Mouse (Mus musculus): ENCODE results near the gene C1rl.
A peak's percentile ranks its signal among the peaks of the same experiment; 100 is the strongest.
"Not testable (repeated sequence)": the region's sequence is repeated elsewhere in the genome, so short reads cannot be mapped to it uniquely, and the experiment has no call there.

The C1rl gene

DNA sequence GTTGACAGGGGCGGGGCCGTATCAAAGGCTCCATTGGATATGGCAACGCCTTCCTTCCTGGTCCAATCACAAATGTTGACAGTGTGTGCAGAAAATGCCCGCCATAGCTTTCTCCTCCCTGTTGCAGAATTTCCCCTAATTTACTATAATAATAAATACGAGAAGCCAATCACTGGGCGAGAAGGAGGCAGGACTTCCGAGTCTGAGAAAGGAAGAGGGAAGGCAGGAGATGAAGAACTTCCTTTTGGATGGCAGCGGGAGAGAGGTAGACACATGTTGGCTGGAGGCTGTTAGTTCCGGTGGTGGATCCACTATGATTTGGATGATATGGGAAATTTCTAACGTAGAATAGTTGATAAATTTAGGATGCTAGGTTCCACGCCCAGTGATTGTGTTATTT lies 18.3 kb upstream of the C1rl start:
- no peak for DNase-seq

DNA sequence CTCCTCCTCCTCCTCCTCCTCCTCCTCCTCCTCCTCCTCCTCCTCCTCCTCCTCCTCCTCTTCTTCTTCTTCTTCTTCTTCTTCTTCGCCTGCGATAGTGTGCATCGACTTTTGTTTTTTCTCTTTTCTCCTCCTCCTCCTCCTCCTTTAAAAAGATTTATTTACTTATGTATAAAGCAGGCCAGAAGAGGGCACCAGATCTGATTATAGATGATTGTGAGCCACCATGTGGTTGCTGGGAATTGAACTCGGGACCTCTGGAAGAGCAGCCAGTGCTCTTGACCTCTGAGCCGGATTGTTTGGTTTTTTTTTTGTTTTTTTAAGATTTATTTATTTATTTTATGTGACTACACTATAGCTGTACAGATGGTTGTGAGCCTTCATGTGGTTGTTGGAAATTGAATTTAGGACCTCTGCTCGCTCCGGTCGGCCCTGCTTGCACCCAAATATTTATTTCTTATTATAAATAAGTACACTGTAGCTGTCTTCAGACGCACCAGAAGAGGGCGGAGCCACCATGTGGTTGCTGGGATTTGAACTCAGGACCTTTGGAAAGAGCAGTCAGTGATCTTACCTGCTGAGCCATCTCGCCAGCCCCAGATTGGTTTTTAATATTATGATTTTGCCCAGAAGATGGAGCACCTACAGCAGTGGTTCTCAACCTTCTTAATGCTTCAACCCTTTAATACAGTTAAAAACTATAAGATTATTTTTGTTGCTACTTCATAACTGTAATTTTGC lies 17.4 kb upstream of the C1rl start:
- DNase-seq, result not testable (repeated sequence)

DNA sequence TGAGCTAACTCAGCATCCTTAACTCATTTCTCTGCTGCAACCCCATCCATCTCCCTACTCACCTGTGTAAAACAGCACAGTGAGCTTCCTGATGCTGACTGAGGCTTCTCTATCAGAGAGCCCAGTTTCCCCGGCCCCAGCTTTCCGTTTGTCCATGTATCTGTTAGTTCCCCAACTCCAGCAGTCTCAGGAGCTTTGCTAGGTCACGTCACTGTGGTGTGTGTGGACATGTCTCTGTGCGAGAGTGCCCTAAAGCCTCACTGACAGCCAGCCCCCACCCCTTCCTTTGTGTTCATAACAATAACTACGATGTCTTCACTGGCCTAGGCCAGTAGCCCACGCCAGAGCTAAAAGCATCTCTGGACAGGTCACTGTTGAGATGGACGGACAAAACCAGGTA lies 16.7 kb upstream of the C1rl start:
- no peak for DNase-seq

DNA sequence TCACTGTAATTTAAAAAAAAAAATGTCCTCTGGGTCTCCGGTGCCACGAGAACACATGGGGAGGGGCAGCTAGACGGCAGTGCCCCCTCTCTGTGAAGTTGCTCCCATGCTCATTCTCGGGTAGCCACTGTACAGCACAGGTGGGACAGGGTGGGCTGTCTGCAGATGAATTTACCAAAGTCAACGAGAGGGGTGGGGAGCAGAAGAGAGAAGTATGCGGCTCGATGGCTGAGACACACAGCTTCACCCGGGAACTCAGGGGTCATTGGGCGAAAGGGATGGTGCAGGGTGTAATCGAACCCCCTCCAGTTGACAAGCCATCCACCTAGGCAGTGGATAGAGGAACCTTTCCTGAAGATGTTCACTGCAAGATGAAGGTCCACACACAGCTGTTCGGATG lies 16.1 kb upstream of the C1rl start:
- DNase-seq, result no peak

DNA sequence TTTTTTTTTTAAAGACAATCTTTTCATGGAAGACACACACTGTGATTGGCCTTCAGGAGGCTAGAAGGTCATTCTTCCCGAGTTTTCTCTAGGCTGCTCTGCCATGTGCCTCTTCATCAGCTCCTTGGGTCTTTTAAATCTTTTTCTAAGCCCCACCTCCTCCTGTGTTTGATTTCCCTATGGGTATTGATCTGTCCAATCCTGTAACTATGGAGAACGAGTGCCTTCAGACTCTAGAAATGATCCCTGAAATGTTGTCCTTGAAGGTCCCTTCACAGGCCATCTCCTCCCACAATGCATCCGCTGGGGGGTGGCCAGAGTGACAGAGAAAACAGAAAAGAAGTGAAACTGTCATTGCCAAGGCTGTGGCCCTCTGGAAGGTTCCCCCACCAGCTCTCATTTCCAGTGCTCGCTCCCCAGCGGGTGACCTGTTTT lies 15.7 kb upstream of the C1rl start:
- no peak for DNase-seq

DNA sequence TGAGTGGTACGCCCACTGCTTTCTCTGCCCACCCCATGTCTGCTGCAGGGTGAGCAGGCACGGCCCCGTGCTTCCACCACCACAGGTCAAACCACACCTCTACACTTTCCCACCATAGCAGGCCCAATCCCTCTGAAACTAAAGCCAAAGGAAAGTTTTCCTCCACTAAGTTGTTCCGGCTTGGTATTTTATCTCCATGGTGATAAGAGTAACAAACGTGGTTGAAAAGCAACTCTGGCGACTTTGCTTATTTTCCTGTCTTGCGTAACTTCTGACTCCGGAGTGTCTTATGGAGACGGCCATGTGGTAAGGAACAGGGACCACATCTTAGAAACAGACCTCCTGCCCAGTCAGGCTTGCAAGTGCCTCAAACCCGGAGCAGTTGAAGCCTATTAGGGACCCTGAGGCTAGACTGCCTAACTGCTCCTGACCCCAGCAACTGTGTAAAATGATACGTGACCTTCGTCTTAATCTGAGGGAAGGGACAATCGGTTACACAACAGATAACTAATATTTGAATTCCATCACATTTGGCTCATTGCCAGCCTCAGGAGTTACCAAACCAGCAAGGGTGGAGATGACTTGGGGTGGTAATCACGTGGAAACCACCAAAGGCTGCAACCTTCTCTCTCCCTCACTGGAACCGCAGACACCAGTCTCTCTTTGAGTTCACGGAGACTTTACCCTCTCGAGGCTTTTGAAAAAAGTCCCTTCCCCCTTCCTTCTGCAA lies 14.8 kb upstream of the C1rl start:
- no peak for DNase-seq

DNA sequence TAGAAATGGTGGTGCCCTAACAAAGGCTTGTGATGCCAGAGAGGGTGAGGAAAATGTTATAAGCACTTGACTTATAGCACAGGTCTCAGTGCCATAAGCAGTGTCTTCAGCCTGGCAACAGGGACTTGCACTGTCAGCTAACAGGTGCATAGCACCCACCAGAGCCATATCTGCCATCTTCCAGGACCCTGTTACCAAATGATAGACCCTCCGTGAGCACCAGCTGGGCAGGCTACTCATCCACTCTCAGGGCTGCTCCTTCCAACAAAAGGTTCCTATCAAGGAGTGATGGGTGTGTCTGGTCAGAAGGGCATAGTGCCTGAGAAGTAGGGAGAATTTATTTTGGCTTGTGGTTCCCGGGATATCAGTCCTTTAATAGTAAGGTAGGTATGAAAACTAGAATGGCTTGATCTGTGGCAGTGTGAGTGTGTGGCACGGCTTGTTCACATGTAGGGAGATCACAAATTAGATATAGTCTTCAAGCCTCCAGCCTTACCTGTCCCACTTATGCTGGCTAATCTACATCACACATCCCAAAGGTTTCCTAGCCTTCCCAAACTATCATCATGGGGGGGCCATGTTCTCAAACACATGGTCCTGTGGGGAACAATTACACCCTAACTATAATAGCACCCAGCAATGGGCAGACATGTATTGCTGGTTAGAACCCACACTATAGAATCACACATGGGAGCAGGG lies 13.9 kb upstream of the C1rl start:
- no peak for DNase-seq

DNA sequence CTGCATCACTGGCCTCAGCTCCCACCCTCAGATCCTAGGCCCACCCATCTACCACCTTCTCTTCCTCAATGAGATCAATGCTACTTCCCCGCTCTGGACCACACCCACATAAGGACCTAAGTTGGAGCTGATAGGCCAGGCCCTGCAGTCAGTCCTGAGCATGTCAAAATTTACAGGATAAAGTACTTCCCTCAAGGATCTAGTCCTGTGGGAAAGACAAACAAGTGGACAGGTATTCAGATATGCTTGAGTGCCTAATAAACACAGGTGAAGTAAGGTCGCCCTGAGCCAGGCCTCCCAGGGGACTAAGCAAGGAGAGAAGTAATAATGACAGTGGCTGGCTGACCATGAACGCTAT lies 13.4 kb upstream of the C1rl start:
- DNase-seq, result no peak

DNA sequence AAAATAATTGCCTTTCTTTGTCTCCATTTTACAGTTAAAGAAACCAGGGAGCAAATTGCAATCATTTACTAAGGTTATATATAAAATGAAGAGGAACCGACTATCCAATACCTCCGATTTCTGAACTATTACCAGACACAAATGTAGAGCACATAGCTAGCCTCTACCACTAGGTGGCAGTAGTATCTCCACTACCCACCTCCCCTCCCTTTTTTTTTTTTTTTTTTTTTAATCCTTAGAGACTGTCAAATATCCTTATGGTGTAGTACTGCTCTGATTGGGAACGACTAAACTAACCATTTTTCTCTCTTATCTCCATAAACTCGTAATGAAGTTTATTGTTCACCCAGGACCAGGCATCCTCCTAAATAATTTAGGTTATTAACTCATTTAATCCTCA lies 12.6 kb upstream of the C1rl start:
- DNase-seq, result peak; percentile 52 to 60

DNA sequence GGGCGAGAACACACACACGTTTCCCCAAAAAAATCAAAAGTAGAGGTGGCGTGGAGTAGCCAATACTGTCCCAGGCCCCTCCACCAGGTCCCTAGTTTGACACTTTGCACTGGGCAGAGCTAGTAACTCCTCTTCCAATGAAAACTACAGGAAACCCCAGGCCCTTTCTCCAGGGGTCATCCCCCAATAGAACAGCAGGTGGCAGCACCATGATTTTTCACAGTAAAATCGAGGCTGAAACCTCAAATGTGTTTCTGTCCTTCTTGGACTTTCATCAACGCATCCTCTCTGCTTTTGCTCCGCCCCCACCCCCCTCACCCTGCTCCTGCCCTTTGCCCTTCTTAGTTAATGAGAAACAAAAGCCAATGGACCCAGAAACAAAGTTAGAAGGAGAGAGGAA lies 11.3 kb upstream of the C1rl start:
- DNase-seq, result peak; percentile 60 to 75

DNA sequence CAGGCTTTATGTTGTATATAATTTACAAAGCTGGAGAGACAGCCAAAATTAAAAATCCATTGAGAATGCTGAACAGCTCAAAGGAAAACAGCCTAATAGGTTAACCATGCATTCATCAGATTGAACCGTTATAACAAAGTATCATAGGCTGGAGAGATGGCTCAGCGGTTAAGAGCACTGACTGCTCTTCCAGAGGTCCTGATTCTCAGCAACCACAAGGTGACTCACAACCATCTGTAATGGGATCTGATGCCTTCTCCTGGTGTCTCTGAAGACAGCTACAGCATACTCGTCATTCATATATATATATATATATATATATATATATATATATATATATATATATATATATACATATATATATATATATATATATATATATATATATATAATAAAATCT lies 9.1 kb upstream of the C1rl start:
- DNase-seq, result not testable (repeated sequence)

DNA sequence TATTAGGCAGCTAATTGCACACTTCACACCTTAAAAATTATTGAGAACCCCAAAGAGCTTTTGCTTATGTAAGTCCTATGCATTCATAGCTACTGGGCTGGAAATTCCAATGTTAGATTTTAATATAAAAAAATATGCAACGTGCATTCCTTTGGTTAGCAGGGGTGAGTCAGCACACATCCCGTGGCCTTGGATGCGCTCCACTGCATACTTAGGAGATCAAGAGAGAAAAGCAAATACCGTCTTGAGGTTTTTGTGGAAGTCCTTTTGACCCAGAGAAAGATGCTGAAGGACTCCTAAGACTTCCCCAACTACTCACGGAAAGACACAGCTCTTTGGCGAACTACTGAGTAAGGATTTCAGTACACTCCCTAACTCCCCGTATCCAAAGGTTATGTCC lies 8.1 kb upstream of the C1rl start:
- DNase-seq, result no peak

DNA sequence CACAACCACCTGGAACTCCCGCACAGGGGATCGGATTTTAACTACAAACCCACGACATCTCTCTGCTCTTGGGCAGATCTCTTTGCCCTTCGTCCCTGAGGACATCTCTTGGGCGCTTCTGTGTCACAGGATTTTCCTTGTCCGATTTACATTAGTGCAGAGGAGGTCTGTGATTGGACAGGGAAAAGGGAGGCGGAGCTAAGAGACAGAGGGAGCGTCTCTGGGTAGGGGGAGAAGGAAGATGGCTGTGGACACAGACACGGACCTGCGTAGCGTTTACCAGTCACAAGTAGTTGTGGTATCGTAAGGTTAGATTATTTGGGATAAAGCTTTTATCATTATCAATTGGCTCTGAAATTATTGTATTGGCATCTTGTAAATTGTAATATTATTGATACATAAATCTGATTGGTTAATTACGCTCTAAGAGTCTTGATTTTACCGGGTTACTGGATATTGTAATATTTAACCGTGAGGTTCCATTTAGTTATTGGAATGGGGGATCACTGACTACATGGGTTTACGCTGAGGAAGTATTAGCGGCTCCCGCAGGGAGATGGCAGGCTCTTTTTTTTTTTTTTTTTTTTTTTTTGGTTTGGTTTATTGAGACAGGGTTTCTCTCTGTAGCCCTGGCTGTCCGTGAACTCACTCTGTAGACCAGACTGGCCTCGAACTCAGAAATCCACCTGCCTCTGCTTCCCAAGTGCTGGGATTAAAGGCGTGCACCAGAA lies 7.3 kb upstream of the C1rl start:
- DNase-seq, result peak; percentile 41 to 42

DNA sequence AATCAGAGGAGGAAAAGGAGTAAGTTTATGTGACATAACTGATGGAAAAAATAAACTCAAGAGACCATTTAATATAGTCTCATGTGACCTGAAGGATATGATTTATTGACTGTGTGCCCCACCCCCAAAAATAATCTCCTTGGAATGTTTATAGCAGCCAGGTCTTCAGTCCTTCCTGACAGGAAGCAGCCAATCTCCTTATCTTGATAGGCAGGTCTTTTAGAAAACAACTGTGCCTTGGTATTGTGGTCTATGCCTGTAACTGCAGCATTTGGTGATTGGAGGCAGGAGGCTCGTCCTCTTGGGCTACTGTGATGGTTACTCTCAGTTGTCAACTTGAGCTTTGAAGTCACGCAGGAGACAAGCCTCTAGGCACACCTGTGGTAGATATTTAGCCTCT lies 5.4 kb upstream of the C1rl start:
- DNase-seq, result no peak

DNA sequence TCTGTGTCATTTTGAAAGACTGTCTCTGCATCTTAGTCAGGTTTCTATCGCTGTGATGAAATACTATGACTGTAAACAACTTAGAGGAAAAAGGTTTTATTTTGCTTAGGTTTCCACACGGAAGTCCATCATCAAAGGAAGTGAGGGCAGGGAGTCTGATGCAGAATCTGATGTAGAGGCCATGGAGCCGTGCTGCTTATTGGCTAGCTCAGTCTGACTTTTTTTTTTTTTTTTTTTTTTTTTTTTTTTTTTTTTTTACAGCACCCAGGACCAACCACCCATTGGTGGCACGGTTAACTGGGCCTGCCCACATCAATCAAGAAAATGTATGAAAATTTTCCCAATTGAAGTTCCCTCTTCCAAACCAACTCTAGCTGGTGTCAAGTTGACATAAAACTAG lies 4.0 kb upstream of the C1rl start:
- DNase-seq, result no peak

DNA sequence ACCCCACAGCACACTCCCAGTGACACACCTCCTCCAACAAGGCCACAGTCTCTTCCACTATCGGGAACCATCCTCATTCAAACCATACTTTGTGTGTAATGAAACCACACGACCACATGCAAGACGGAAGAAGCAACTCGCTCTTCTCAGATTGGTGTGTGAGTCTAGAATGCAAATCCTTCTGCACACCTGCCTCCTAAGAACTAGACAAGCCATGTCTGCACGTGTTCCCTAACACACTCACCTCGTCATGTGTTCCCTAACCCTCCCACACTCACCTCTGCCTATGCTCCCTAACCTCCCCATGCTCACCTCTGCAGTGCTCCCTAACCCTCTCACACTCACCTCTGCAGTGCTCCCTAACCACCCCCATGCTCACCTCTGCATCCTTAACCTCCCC lies 1.5 kb upstream of the C1rl start:
- DNase-seq, result no peak

DNA sequence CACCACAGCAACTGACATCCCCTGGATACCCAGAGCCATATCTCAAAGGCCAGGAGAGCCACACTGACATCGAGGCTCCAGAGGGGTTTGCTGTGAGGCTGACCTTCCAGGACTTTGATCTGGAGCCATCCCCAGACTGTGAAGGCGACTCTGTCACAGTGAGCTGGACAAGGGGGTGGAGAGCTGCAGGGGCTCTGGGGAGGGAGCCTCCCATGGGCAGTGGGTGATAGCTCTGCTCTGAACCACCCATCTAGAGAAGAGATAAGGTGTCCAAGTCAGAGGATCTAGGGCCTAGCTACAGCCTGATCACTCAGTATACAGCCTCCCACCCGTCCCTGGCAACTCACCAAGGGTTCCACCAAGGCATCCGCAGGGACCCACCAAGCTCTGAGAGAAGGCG lies 973 bp downstream of the C1rl start:
- DNase-seq, result no peak

DNA sequence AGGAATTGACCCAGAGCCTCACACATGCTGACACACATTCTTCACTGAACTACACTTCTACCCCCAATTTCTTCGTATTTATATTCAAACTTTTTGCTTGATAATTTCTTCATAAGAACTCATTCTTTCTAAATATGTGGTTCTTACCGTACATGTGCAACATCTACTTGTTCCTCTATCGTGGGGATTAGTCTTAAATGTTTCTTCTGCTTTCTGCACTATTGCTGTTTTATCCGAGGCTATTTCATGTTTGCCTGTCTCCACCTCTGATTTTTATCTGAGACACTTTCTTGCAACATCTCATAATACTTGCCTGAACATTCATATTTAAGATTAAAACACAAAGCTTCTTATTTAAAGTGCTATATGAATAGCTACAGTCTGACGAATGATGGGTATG lies 3.1 kb downstream of the C1rl start:
- no peak for DNase-seq

DNA sequence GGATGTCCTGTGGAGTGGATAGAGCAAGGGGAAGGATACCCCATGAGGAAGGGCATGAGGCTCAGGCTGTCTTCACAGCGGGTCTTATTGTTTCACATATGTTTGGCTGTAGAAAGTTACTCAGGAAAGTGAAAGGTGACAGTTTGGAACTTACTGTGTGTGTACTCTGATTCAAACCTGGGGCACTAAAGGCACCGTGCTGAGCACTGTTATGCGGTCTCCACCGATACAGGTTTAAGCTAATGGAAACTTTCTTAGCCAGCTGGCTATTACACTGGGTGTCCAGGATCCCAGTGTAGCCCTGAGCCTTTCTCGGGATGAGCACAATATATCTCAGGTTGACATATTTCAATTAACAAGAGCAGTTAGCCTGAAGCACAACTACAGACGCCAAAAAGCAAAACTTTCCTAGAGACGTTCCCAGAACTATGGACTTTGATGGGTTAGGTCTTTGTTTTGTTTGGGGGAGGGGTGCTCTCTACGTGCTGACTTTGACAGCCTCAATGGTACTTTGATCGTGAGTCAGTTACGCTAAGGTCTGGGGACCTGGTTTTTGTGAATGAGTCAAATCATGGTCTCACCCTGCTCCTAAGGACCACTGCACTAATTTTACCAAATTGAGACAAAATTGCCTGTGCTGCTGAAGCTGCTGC lies 7.1 kb downstream of the C1rl start:
- no peak for DNase-seq

DNA sequence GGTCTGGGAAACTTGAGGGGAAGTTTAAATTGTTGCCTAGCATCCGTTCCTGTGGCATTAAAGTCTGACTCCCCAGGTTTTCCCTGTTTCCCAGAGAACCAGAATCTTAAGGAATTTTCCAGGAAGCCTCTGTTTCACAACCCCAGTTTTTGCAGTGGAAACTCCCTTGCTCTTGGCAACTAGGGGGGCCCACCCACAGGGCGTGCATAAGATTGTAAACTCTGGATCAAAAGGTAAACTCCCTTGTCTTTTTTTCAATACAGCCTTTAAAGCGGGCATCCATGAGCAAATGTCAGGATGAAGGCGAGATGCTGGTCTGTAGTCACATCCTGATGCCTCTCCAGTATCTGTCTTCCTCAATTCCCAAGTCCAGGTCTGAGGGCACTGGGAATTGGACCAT lies 8.6 kb downstream of the C1rl start:
- no peak for DNase-seq

DNA sequence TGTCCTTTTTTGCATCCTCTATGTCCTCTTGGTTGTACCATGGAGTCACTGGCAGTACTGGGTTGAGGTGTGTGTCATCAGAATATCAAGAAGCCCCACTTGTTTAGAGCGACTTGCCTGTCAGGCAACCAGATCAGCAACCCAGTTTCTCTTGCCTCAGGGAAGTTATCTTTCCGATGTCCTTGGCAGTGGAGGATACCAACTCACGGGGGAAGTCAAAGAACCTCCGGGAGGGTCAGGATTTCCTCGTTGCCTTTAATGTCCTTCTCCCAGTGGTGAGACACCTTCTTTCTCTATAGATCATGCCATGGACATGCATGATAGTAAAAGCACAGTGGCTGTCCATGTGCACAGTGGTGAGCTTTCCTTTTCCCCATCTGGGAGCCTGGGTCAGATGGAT lies 9.1 kb downstream of the C1rl start:
- DNase-seq, result no peak

DNA sequence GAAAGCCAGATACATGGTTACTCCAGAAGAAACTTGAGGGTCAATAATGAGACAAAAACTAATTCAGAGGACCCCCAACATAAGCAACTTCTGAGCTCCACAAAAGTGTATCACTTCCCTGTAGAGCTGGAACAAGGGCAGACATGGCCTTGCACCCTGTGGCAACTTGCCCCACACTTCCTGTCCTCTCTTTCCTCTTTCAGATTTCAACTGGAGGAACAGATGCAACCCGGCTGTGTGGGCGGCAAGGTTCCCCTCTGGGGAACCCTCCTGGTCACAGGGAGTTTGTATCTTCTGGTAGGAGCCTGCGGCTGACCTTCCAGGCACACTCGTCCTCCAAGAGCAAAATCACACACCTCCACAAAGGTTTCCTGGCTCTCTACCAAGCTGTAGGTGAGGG lies 12.1 kb downstream of the C1rl start:
- DNase-seq, result no peak

DNA sequence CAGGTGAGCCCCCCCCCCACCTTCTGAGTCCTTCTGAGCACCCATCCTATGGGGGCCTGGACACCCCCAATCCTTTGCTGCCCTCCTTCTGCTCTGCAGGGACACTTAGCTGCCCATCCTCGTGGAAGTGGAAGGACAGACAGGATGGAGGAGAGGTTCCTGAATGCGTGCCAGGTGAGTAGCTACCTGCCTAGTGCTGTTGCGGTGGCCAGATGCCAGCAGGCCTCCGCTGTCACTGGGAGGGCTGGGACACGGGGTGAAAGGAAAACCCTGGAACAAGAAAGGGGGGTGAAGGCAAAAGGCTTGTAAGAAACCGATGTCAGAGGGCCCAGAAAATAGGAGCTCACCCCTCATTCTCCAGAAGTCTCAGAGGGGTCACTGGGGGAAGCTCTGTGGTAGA lies 14.1 kb downstream of the C1rl start:
- peak in 1 of 2 experiments; percentile 18 for DNase-seq

Measured in cerebellum, postnatal 14 days (tissue).